Mouse (Mus musculus): ENCODE measurements around the gene Psenen. TPM values are rescaled to one million over a fixed set of nuclear protein-coding genes. Genes with fewer than 3 reads are reported as not detected.

Psenen gene
- polyA plus RNA-seq, 1 experiment from 2014 or later = 113 TPM

DNA sequence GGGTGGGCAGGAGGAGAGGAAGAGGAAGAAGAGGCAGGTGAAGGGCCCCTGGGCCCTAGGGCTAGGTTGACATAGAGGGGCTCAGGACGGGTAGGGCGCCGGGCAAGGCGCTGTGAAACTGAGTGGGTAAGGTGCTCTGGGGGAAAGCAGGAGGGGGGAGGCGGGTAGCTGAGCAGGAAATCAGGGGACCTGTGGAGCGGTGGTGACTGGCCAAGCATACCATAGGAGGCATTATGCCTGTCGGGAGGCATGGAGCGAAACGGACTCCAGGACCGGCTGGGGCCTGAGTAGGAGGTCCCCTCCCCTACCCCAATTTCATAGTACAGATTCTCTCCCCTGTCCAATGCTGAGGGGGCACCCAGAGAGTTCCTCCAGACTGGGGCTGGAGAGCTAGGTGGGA is 40.6 kb downstream of the Psenen start:
- 77% methylated on average over 10 of the region's 10 CpGs for WGBS
- 0 out of 2 replicates have a peak, but pooled peaks cover 11% of the 10 kb centered on the region for H3K4me1 ChIP-seq (ENCODE audit: control insufficient read depth, insufficient read depth, low read length)
- no peaks in the 10 kb centered on the region for H3K27me3 ChIP-seq (replicated peaks; ENCODE audit: control insufficient read depth, insufficient read depth, low read length)

DNA sequence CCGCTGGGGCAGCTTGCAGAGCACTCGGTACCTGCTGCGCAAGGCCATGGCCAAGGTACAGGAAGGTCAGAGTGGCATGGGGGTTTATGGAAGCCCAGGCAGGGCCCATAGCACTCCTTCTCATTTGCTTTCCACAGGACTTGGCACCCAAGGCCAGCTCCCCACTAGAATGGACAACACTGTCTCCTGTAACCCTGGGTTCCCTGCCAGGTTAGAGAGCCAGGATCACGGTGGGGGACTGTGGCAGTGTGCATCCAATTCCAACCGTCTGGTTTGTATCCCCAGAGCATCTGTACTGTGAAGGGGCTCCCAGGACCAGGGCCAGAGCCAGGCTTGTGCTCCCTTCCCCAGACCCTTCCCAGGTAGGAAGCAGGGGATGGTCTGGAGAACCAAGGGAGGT is 42.6 kb downstream of the Psenen start:
- H3K4me1 ChIP-seq (ENCODE audit: control insufficient read depth, insufficient read depth, low read length) = 0 out of 2 replicates have a peak, but pooled peaks cover under 1% of the 10 kb centered on the region
- peaks cover 18% of the 10 kb centered on the region; the same call in 1 of the 2 replicates for H3K36me3 ChIP-seq (ENCODE audit: control insufficient read depth, insufficient read depth, low read length)
- H3K4me3 ChIP-seq (ENCODE audit: low read depth, low read length) = no peak overlapping the region
- no peaks in the 10 kb centered on the region for H3K27me3 ChIP-seq (replicated peaks; ENCODE audit: control insufficient read depth, insufficient read depth, low read length)
- no peak for ATAC-seq (ENCODE audit: low read depth)
- WGBS = 84% methylated on average over 5 of the region's 5 CpGs
- H3K27ac ChIP-seq (replicated peaks; ENCODE audit: low read depth, low read length) = no peak overlapping the region
- no peak overlapping the region for H3K4me2 ChIP-seq (ENCODE audit: low read depth, low read length)
- no peak overlapping the region for H3K9ac ChIP-seq (ENCODE audit: low read depth, low read length)
- DNase-seq (ENCODE audit: low spot score) = no peak
- H3K9me3 ChIP-seq (ENCODE audit: control insufficient read depth, low read length) = no peaks in the 10 kb centered on the region

More for the DNA sequence above, 40.6 kb downstream of the Psenen start:
- no peak overlapping the region for H3K4me3 ChIP-seq (ENCODE audit: low read depth, low read length)
- no peak overlapping the region for H3K4me2 ChIP-seq (ENCODE audit: low read depth, low read length)
- peaks cover 27% of the 10 kb centered on the region for H3K36me3 ChIP-seq (ENCODE audit: control insufficient read depth, insufficient read depth, low read length)
- ATAC-seq (ENCODE audit: low read depth) = no peak
- no peaks in the 10 kb centered on the region for H3K9me3 ChIP-seq (ENCODE audit: control insufficient read depth, low read length)
- DNase-seq (ENCODE audit: low spot score) = no peak
- no peak overlapping the region for H3K27ac ChIP-seq (replicated peaks; ENCODE audit: low read depth, low read length)
- H3K9ac ChIP-seq (ENCODE audit: low read depth, low read length) = no peak overlapping the region

DNA sequence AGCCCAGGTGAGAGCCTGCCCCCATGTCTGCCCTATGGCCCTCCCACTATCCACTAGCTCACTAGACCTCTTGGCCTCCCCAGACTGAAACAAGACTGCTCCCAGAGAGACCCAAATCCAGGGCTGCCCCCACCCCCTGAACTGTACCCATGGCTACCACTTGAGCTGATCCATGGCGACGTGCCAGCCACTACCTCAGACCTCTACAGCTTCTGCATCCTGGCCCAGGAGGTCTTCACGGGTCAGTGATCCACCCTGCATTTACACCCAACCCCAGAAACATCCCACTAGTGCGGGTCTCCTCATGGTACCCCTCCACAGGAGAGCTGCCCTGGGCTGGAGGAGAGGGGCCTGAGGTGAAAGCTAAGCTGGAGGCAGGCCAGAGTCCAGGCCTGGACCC is 43.0 kb downstream of the Psenen start:
- Histone ChIP-seq H3K27ac (replicated peaks; ENCODE audit: low read depth, low read length) (no peak overlapping the region), H3K9ac (ENCODE audit: low read depth, low read length) (no peak overlapping the region), H3K4me2 (ENCODE audit: low read depth, low read length) (no peak overlapping the region), H3K4me1 (ENCODE audit: control insufficient read depth, insufficient read depth, low read length) (no peaks in the 10 kb centered on the region), H3K27me3 (replicated peaks; ENCODE audit: control insufficient read depth, insufficient read depth, low read length) (no peaks in the 10 kb centered on the region), H3K4me3 (ENCODE audit: low read depth, low read length) (no peak overlapping the region), H3K36me3 (ENCODE audit: control insufficient read depth, insufficient read depth, low read length) (peaks cover 18% of the 10 kb centered on the region; the same call in 1 of the 2 replicates), H3K9me3 (ENCODE audit: control insufficient read depth, low read length) (no peaks in the 10 kb centered on the region)
- WGBS = 66% methylated on average over 4 of the region's 4 CpGs
- ATAC-seq (ENCODE audit: low read depth) = no peak
- no peak for DNase-seq (ENCODE audit: low spot score)

DNA sequence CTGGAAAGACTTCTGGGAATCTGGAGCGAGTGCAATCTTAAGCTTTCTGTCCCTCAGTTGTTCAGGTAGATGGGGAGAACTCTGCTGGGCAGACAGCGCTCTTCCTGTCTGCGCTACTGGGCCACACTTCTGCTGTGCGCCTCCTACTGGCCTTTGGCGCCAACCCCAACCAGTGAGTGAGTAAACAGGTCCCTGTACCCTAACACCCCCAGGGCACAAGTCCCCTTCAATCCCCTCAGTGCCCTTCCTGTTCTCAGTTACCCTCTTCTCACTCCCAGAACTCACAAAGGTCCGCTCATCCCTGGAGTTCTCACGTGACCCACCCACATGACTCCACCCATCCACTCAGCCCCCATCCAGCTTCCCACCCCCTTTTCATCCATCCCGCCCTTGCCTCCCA is 45.1 kb downstream of the Psenen start:
- ATAC-seq (ENCODE audit: low read depth) (no peak), DNase-seq (ENCODE audit: low spot score) (no peak)
- H3K9ac ChIP-seq (ENCODE audit: low read depth, low read length) = no peak overlapping the region
- no peaks in the 10 kb centered on the region for H3K9me3 ChIP-seq (ENCODE audit: control insufficient read depth, low read length)
- no peaks in the 10 kb centered on the region for H3K4me1 ChIP-seq (ENCODE audit: control insufficient read depth, insufficient read depth, low read length)
- H3K27ac ChIP-seq (replicated peaks; ENCODE audit: low read depth, low read length) = no peak overlapping the region
- peaks cover 4% of the 10 kb centered on the region; the same call in 1 of the 2 replicates for H3K36me3 ChIP-seq (ENCODE audit: control insufficient read depth, insufficient read depth, low read length)
- no peak overlapping the region for H3K4me3 ChIP-seq (ENCODE audit: low read depth, low read length)
- 31% methylated on average over 8 of the region's 8 CpGs for WGBS
- H3K4me2 ChIP-seq (ENCODE audit: low read depth, low read length) = no peak overlapping the region
- H3K27me3 ChIP-seq (replicated peaks; ENCODE audit: control insufficient read depth, insufficient read depth, low read length) = no peaks in the 10 kb centered on the region

DNA sequence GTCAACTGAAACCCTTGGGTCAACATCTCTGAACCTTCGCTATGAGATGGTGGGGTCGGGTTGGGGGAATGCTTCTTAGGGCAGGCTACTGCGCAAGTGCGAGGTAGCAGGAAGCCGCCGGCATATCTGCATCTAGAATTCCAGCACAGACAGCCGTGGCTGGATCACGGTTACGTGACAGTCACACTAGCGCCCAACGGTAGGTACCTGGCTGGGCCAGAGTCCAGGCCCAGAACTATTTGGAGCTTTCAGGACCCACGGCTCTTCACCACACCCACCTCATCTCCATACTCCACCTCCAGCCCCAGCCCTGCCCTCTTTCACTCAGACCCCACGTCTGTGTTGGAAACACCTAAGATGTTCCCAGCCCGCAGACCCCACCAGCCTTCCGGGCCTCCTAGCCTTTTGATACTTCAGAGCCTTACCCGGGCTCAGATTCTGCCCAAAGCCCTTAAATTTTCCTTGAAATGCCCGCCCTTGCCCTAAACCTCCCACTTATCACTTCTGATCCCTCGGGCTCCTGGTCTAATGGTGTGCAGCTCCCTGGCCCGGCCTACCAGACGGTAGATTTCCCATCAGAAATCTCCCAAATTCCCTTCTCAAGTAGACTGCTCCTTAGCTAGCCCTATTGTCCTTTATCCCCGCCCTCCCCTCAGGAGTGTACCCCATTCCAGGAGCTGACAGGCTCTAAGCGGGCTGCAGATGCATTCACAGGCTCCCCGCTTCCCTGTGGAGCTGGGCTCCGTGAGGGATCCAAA is 48.2 kb downstream of the Psenen start:
- Histone ChIP-seq H3K36me3 (ENCODE audit: control insufficient read depth, insufficient read depth, low read length) (no peaks in the 10 kb centered on the region), H3K4me3 (ENCODE audit: low read depth, low read length) (no peak overlapping the region), H3K4me1 (ENCODE audit: control insufficient read depth, insufficient read depth, low read length) (no peaks in the 10 kb centered on the region), H3K9ac (ENCODE audit: low read depth, low read length) (no peak overlapping the region), H3K27me3 (replicated peaks; ENCODE audit: control insufficient read depth, insufficient read depth, low read length) (no peaks in the 10 kb centered on the region), H3K27ac (replicated peaks; ENCODE audit: low read depth, low read length) (no peak overlapping the region), H3K9me3 (ENCODE audit: control insufficient read depth, low read length) (no peaks in the 10 kb centered on the region), H3K4me2 (ENCODE audit: low read depth, low read length) (no peak overlapping the region)
- WGBS = 48% methylated on average over 23 of the region's 24 CpGs
- no peak for DNase-seq (ENCODE audit: low spot score)
- no peak for ATAC-seq (ENCODE audit: low read depth)

Small RNAs within 50 kb of the gene (microRNA-seq; reads per million reads assigned to microRNA genes)
- gene Gm38670 (ENCODE audit: borderline number of aligned reads) (1.2 reads per million), gene Mir3569 (ENCODE audit: borderline number of aligned reads) (not detected)

Other genes starting within 250 kb of the Psenen start
- 25.4 and 35.4 TPM in 2 replicates for gene Syne4, start 248.8 kb downstream of the Psenen start, polyA plus RNA-seq (2014; fragmentation: Nextera tagmentation; extraction: Ambion mirVana)
- gene E130208F15Rik, start 241.9 kb downstream of the Psenen start, polyA plus RNA-seq (2014; fragmentation: Nextera tagmentation; extraction: Ambion mirVana) = not detected in 2 replicates
- 18.8 and 19.5 TPM in 2 replicates for gene Sdhaf1, start 239.7 kb downstream of the Psenen start, polyA plus RNA-seq (2014; fragmentation: Nextera tagmentation; extraction: Ambion mirVana)
- gene Lrfn3, start 200.9 kb downstream of the Psenen start, polyA plus RNA-seq (2014; fragmentation: Nextera tagmentation; extraction: Ambion mirVana) = 4.2 and 4.7 TPM in 2 replicates
- gene Tyrobp, start 149.9 kb downstream of the Psenen start, polyA plus RNA-seq (2014; fragmentation: Nextera tagmentation; extraction: Ambion mirVana) = 82.9 and 97.0 TPM in 2 replicates
- 2.2 and 2.4 TPM in 2 replicates for gene Hcst, start 143.8 kb downstream of the Psenen start, polyA plus RNA-seq (2014; fragmentation: Nextera tagmentation; extraction: Ambion mirVana)
- 1.0 and 2.0 TPM in 2 replicates for gene Nfkbid, start 141.9 kb downstream of the Psenen start, polyA plus RNA-seq (2014; fragmentation: Nextera tagmentation; extraction: Ambion mirVana)
- 51.0 and 53.6 TPM in 2 replicates for gene Aplp1, start 118.1 kb downstream of the Psenen start, polyA plus RNA-seq (2014; fragmentation: Nextera tagmentation; extraction: Ambion mirVana)
- 0.45 and 0.82 TPM in 2 replicates for gene Kirrel2, start 105.9 kb downstream of the Psenen start, polyA plus RNA-seq (2014; fragmentation: Nextera tagmentation; extraction: Ambion mirVana)
- 0.22 and 0.35 TPM in 2 replicates for gene Nphs1, start 105.3 kb downstream of the Psenen start, polyA plus RNA-seq (2014; fragmentation: Nextera tagmentation; extraction: Ambion mirVana)
- not detected in 2 replicates for gene Prodh2, start 70.0 kb downstream of the Psenen start, polyA plus RNA-seq (2014; fragmentation: Nextera tagmentation; extraction: Ambion mirVana)
- 9.7 and 10.9 TPM in 2 replicates for gene Arhgap33, start 28.6 kb downstream of the Psenen start, polyA plus RNA-seq (2014; fragmentation: Nextera tagmentation; extraction: Ambion mirVana)
- gene Hspb6, start 11.4 kb downstream of the Psenen start, polyA plus RNA-seq (2014; fragmentation: Nextera tagmentation; extraction: Ambion mirVana) = 16.8 and 20.4 TPM in 2 replicates
- 8.1 and 9.9 TPM in 2 replicates for gene Proser3, start 11.3 kb downstream of the Psenen start, polyA plus RNA-seq (2014; fragmentation: Nextera tagmentation; extraction: Ambion mirVana)
- 45.7 and 50.5 TPM in 2 replicates for gene Lin37, start 3.8 kb downstream of the Psenen start, polyA plus RNA-seq (2014; fragmentation: Nextera tagmentation; extraction: Ambion mirVana)
- gene U2af1l4, start 326 bp downstream of the Psenen start, polyA plus RNA-seq (2014; fragmentation: Nextera tagmentation; extraction: Ambion mirVana) = 85.4 and 88.0 TPM in 2 replicates
- 4.7 and 5.1 TPM in 2 replicates for gene Gm49396, start 283 bp downstream of the Psenen start, polyA plus RNA-seq (2014; fragmentation: Nextera tagmentation; extraction: Ambion mirVana)
- gene Igflr1, start 1.8 kb upstream of the Psenen start, polyA plus RNA-seq (2014; fragmentation: Nextera tagmentation; extraction: Ambion mirVana) = 2.1 and 2.9 TPM in 2 replicates
- gene Kmt2b, start 25.1 kb upstream of the Psenen start, polyA plus RNA-seq (2014; fragmentation: Nextera tagmentation; extraction: Ambion mirVana) = 11.7 and 13.3 TPM in 2 replicates
- gene Zbtb32, start 35.3 kb upstream of the Psenen start, polyA plus RNA-seq (2014; fragmentation: Nextera tagmentation; extraction: Ambion mirVana) = 0.26 and 0.45 TPM in 2 replicates
- 0.39 and 0.47 TPM in 2 replicates for gene Upk1a, start 49.2 kb upstream of the Psenen start, polyA plus RNA-seq (2014; fragmentation: Nextera tagmentation; extraction: Ambion mirVana)
- gene Cox6b1, start 62.5 kb upstream of the Psenen start, polyA plus RNA-seq (2014; fragmentation: Nextera tagmentation; extraction: Ambion mirVana) = 860 and 1,015 TPM in 2 replicates
- gene Etv2, start 72.2 kb upstream of the Psenen start, polyA plus RNA-seq (2014; fragmentation: Nextera tagmentation; extraction: Ambion mirVana) = not detected in 2 replicates
- 93.1 and 106 TPM in 2 replicates for gene Rbm42, start 86.7 kb upstream of the Psenen start, polyA plus RNA-seq (2014; fragmentation: Nextera tagmentation; extraction: Ambion mirVana)
- 30.7 and 35.0 TPM in 2 replicates for gene Haus5, start 101.4 kb upstream of the Psenen start, polyA plus RNA-seq (2014; fragmentation: Nextera tagmentation; extraction: Ambion mirVana)
- gene Pmis2, start 108.0 kb upstream of the Psenen start, polyA plus RNA-seq (2014; fragmentation: Nextera tagmentation; extraction: Ambion mirVana) = not detected in 2 replicates
- 0.37 and 0.46 TPM in 2 replicates for gene 2200002J24Rik, start 135.3 kb upstream of the Psenen start, polyA plus RNA-seq (2014; fragmentation: Nextera tagmentation; extraction: Ambion mirVana)
- gene Atp4a, start 148.6 kb upstream of the Psenen start, polyA plus RNA-seq (2014; fragmentation: Nextera tagmentation; extraction: Ambion mirVana) = 0.32 and 0.54 TPM in 2 replicates
- 212 and 214 TPM in 2 replicates for gene Tmem147, start 165.9 kb upstream of the Psenen start, polyA plus RNA-seq (2014; fragmentation: Nextera tagmentation; extraction: Ambion mirVana)
- 0.33 and 0.38 TPM in 2 replicates for gene Gapdhs, start 180.1 kb upstream of the Psenen start, polyA plus RNA-seq (2014; fragmentation: Nextera tagmentation; extraction: Ambion mirVana)
- 12.4 and 33.7 TPM in 2 replicates for gene Sbsn, start 187.8 kb upstream of the Psenen start, polyA plus RNA-seq (2014; fragmentation: Nextera tagmentation; extraction: Ambion mirVana)
- gene Dmkn, start 200.1 kb upstream of the Psenen start, polyA plus RNA-seq (2014; fragmentation: Nextera tagmentation; extraction: Ambion mirVana) = 123 and 159 TPM in 2 replicates
- gene Krtdap, start 224.3 kb upstream of the Psenen start, polyA plus RNA-seq (2014; fragmentation: Nextera tagmentation; extraction: Ambion mirVana) = 428 and 557 TPM in 2 replicates

Measured in embryonic facial prominence, embryonic 14.5 days (tissue).